Mouse (Mus musculus) forebrain, postnatal 0 days (tissue): ENCODE data around the gene Pus1. TPM values are rescaled to one million over a fixed set of nuclear protein-coding genes. Genes with fewer than 3 reads are reported as not detected.

ENCODE experiments used
- ATAC-seq: fragments of 200-750 bp; cut with Nextera tagmentation; 2 replicates; pipeline ENCODE4 v1.8.0; 2017; ENCODE audit warnings: mild to moderate bottlenecking, moderate library complexity
- DNase-seq: peaks from one replicate; pipeline ENCODE4 v3.0.0-alpha.2; 2015
- H3K27ac ChIP-seq: fragments of 300-500 bp; sonication (generic); 2 replicates; pipeline ENCODE4 v1.5.1; 2014; ENCODE audit warnings: low read depth, mild to moderate bottlenecking, antibody characterized with exemption, low read length, moderate library complexity, mixed read lengths
- H3K27me3 ChIP-seq: fragments of 300-500 bp; sonication (generic); 2 replicates; pipeline ENCODE4 v1.6.1; 2014; ENCODE audit warnings: mild to moderate bottlenecking, low read length, mixed read lengths; ENCODE audit not compliant: insufficient read depth
- H3K36me3 ChIP-seq: fragments of 300-500 bp; sonication (generic); 2 replicates; pipeline ENCODE4 v1.6.1; 2014; ENCODE audit warnings: mild to moderate bottlenecking, moderate library complexity; ENCODE audit not compliant: insufficient read depth
- H3K4me1 ChIP-seq: fragments of 300-500 bp; sonication (generic); 2 replicates; pipeline ENCODE4 v1.6.1; 2014; ENCODE audit warnings: antibody characterized with exemption; ENCODE audit not compliant: insufficient read depth
- H3K4me2 ChIP-seq: fragments of 300-500 bp; sonication (generic); 2 replicates; pipeline ENCODE4 v1.6.1; 2014; ENCODE audit warnings: low read depth, mild to moderate bottlenecking, moderate library complexity
- H3K4me3 ChIP-seq: fragments of 300-500 bp; sonication (generic); 2 replicates; pipeline ENCODE4 v1.5.1; 2014; ENCODE audit warnings: low read depth, low read length, mixed read lengths
- H3K9ac ChIP-seq: fragments of 300-500 bp; sonication (generic); 2 replicates; pipeline ENCODE4 v1.6.1; 2014; ENCODE audit warnings: mild to moderate bottlenecking
- H3K9me3 ChIP-seq: fragments of 300-500 bp; sonication (generic); 2 replicates; pipeline ENCODE4 v1.6.1; 2016; ENCODE audit warnings: low read length
- CTCF ChIP-seq: sonication (generic); IDR thresholded peaks from 2 replicates; pipeline ENCODE4 v1.5.1; 2016; ENCODE audit warnings: antibody characterized with exemption, control low read depth, low read depth
- WGBS: fragments of 180-500 bp; shearing (Covaris S2); extraction: QIAGEN DNeasy Blood & Tissue Kit; methylation state at CpG from one replicate; pipeline ENCODE4 v1.1.7; 2014; 5-methylcytosine and 5-hydroxymethylcytosine counted together
- polyA plus RNA-seq: library from polyadenylated mRNA; unstranded; fragments of >200 nt; fragmentation: Nextera tagmentation; extraction: Ambion mirVana; gene quantifications from 2 replicates; pipeline ENCODE4 v1.2.1, GENCODE M21; 2015
- total RNA-seq: library from RNA; depleted of rRNA; stranded (reverse); fragments of >200 nt; gene quantifications from 2 replicates; pipeline ENCODE4 v1.2.3, GENCODE M21; 2014

Pus1 gene
- total and polyA plus RNA-seq, 2 experiments from 2014 or later = 13.5 to 16.8 TPM

GRCm38 (mm10) chr5:110770448-110771158 lies 9.9 kb downstream of the Pus1 start, which contains the start of gene Ep400:
Gene Ep400 (minus strand): TSS chr5:110770717.
- peak; percentile 87 for TF ChIP-seq CTCF
- H3K4me3 ChIP-seq = peak within 1 kb of the TSS; percentile 73
- peak; percentile 100 for DNase-seq
- H3K9me3 ChIP-seq = no peaks in the 10 kb centered on the region
- H3K4me2 ChIP-seq = peak within 1 kb of the TSS; percentile 54
- H3K36me3 ChIP-seq = peaks cover 12% of the 10 kb centered on the region
- peak within 1 kb of the TSS; percentile 93 for H3K9ac ChIP-seq
- H3K27me3 ChIP-seq = no peaks in the 10 kb centered on the region
- peaks cover 9% of the 10 kb centered on the region for H3K4me1 ChIP-seq
- peak; percentile 97 for ATAC-seq
- 2% methylated on average over 82 of the region's 83 CpGs for WGBS
- H3K27ac ChIP-seq = peak within 1 kb of the TSS; percentile 94

GRCm38 (mm10) chr5:110770031-110770445 lies 10.4 kb downstream of the Pus1 start:
- Histone ChIP-seq H3K27me3 (no peaks in the 10 kb centered on the region), H3K9me3 (no peaks in the 10 kb centered on the region), H3K4me1 (peaks cover 9% of the 10 kb centered on the region), H3K27ac (peak overlapping the region; percentile 94), H3K9ac (peak overlapping the region; percentile 93), H3K4me2 (peak overlapping the region; percentile 54), H3K4me3 (peak overlapping the region; percentile 73), H3K36me3 (peaks cover 6% of the 10 kb centered on the region)
- DNase-seq = no peak
- under 1% methylated on average over 43 of the region's 58 CpGs for WGBS
- TF ChIP-seq CTCF = no peak
- ATAC-seq = peak; percentile 16

- no peak overlapping the region for H3K27ac ChIP-seq
- peak overlapping the region; percentile 93 for H3K9ac ChIP-seq
- no peak for TF ChIP-seq CTCF
- H3K4me1 ChIP-seq = peaks cover 9% of the 10 kb centered on the region
- H3K4me3 ChIP-seq = peak overlapping the region; percentile 73
- no peaks in the 10 kb centered on the region for H3K9me3 ChIP-seq
- no peaks in the 10 kb centered on the region; the same call in 1 of the 2 replicates for H3K36me3 ChIP-seq
- ATAC-seq (no peak), DNase-seq (no peak)
- H3K4me2 ChIP-seq = peak overlapping the region; percentile 54
- WGBS = 60% methylated on average over 4 of the region's 4 CpGs
- H3K27me3 ChIP-seq = no peaks in the 10 kb centered on the region
Measured at GRCm38 (mm10) chr5:110769272-110769671, 11.2 kb downstream of the Pus1 start.

- Histone ChIP-seq H3K4me1 (0 out of 2 replicates have a peak, but pooled peaks cover 3% of the 10 kb centered on the region), H3K36me3 (no peaks in the 10 kb centered on the region), H3K9me3 (no peaks in the 10 kb centered on the region), H3K27ac (no peak overlapping the region), H3K9ac (no peak overlapping the region), H3K4me3 (no peak overlapping the region), H3K4me2 (no peak overlapping the region), H3K27me3 (no peaks in the 10 kb centered on the region)
- DNase-seq = no peak
- WGBS = 96% methylated on average over 8 of the region's 8 CpGs
- ATAC-seq = no peak
- TF ChIP-seq CTCF = no peak
Measured at GRCm38 (mm10) chr5:110763890-110764289, 16.6 kb downstream of the Pus1 start.

- H3K27ac ChIP-seq = no peak overlapping the region
- no peaks in the 10 kb centered on the region for H3K9me3 ChIP-seq
- no peak for TF ChIP-seq CTCF
- H3K4me3 ChIP-seq = no peak overlapping the region
- no peaks in the 10 kb centered on the region for H3K4me1 ChIP-seq
- peaks cover under 1% of the 10 kb centered on the region; the same call in 1 of the 2 replicates for H3K36me3 ChIP-seq
- DNase-seq (no peak), ATAC-seq (no peak)
- WGBS = 78% methylated on average over 1 of the region's 1 CpGs
- H3K4me2 ChIP-seq = no peak overlapping the region
- no peaks in the 10 kb centered on the region for H3K27me3 ChIP-seq
- no peak overlapping the region for H3K9ac ChIP-seq
Measured at GRCm38 (mm10) chr5:110745021-110745420, 35.4 kb downstream of the Pus1 start.

GRCm38 (mm10) chr5:110739496-110740275 lies 40.8 kb downstream of the Pus1 start:
- 90% methylated on average over 7 of the region's 7 CpGs for WGBS
- H3K36me3 ChIP-seq = peaks cover 44% of the 10 kb centered on the region
- H3K4me1 ChIP-seq = no peaks in the 10 kb centered on the region
- no peak overlapping the region for H3K4me2 ChIP-seq
- DNase-seq (no peak), ATAC-seq (no peak)
- H3K27me3 ChIP-seq = no peaks in the 10 kb centered on the region
- no peak overlapping the region for H3K27ac ChIP-seq
- no peak overlapping the region for H3K4me3 ChIP-seq
- no peak overlapping the region for H3K9ac ChIP-seq
- no peak for TF ChIP-seq CTCF
- H3K9me3 ChIP-seq = no peaks in the 10 kb centered on the region

GRCm38 (mm10) chr5:110735606-110736005 lies 44.9 kb downstream of the Pus1 start:
- Histone ChIP-seq H3K27me3 (no peaks in the 10 kb centered on the region), H3K9ac (no peak overlapping the region), H3K4me2 (no peak overlapping the region), H3K27ac (no peak overlapping the region), H3K36me3 (peaks cover 70% of the 10 kb centered on the region), H3K4me3 (no peak overlapping the region), H3K4me1 (no peaks in the 10 kb centered on the region), H3K9me3 (no peaks in the 10 kb centered on the region)
- WGBS = 95% methylated on average over 1 of the region's 1 CpGs
- TF ChIP-seq CTCF = no peak
- DNase-seq (no peak), ATAC-seq (no peak)
